Mouse (Mus musculus) ES-CJ7 (cell line): ENCODE results near the gene Usf1.
A peak's percentile ranks its signal among the peaks of the same experiment; 100 is the strongest.

Experiments used
- DNase-seq: peaks from one replicate; pipeline ENCODE4 v3.0.0; 2011; ENCODE audit warnings: low read depth, low spot score

Gene Usf1

DNA sequence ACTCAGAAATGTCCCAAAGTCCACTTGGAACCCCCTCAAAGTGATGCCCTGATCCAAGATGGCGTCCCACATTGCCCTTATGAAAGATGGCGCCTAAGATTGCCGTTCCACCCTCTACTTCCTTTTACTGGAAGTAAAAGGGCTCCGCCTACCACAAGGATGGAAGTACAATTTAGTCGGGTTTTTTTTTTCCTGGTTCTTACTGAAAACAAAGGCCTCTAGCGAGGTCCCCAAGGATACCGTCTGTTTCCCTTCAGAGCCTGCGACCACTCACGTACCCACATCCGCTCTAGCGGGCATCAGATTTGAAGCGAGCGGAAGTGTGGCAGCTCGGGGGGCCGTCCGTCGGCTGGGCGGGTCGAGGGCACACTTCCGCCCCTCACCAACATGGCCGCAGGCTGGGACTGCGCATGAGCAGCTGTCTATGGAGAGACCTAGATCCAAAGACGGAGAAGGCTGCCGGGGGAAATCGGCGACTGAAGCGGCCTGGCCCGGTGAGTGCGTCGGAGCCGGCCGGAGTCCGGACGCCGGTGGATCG, at the start of gene Usf1:
Gene Usf1 (plus strand): TSS at position 367 of the 538 bp plus-strand sequence.
- peak; percentile 98 for DNase-seq

- DNase-seq: no peak
Measured at GRCm38 (mm10) chr1:171365934-171366333, 45.2 kb upstream of the Usf1 start.

DNA sequence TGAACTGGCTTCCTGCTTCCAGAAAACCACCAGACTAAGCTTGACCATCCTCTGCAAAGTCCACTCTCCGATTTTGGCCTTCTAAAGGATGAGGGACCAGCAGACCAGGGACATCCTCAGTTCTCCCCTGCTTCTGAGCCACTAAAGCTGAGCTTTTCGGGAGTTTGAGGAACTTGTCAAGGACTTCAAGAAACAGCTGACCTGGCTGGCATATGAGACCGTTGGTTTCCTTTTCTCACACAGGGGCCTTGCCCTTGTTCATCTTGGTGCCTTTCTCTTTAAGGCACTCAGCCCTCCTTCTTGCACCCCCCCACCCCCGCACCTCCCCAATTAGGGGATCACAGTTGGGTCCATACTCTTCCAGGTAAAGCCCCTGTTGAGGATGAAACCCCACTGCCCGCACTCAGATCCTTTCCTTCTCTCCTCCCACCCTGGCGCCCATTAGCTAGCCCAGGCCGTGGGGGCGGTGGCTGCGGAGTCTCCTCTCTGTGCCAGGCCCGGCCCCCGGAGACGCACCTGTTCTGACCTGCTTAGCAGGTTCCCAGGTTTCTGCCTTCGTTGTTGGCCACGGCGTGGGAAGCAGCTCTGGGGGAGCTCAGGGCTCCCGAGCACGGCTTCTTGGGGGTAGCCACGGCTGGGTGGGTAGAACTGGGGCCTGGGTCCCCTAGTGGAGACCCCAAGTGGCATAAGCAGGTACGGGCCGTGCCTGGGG, 41.1 kb upstream of the Usf1 start, which contains the start of gene Nectin4:
Gene Nectin4 (plus strand): TSS at position 255 of the 712 bp plus-strand sequence.
- DNase-seq: no peak

- peak; percentile 34 for DNase-seq
Measured at GRCm38 (mm10) chr1:171372880-171373279, 38.2 kb upstream of the Usf1 start.

DNA sequence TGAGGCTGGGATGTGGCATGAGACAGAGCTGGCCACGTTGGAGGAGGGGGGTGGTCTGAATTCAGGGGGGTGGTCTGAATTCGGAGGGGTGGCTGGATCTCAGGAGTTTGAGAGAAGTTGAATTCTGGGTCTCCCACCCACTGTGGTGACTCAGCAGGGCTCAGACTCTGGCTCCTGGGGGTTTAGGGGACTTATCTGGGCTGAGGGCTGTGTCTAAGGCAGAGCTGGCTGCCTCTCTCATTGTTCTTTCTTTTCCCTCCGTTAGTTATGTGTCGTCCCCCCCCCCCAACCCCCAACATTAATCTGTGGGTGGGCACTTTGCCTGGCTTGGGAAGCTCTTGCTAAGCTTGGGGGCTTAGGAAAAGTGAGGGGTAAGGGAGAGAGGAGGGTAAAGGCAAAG, 37.2 kb upstream of the Usf1 start:
- DNase-seq: peak; percentile 48

DNA sequence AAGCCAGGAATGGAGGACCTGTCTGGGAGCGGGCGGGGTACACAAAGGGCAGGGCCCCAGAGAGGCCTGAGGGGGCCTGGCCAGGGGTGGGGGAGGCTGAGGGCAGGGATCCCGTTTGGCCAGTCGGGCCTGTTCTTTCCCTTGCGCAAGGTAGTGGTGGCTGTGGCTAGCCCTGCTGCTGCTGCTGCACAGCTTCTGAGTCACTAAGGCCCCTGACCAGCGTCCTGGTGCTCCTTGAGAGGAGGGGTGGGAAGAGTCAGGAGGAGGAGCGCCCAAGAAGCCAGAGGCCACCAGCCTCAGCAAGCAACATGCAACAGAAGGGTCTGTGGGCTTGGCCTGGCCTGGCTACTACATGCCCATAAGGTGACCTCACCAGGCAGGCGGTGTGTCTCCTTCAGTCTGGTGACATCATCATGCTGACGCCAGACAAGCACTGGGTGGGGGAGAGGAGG, 35.4 kb upstream of the Usf1 start:
- no peak for DNase-seq

- DNase-seq: no peak
Measured at GRCm38 (mm10) chr1:171378298-171378697, 32.8 kb upstream of the Usf1 start.

- peak; percentile 92 for DNase-seq
Measured at GRCm38 (mm10) chr1:171379935-171380599, 31.0 kb upstream of the Usf1 start.

DNA sequence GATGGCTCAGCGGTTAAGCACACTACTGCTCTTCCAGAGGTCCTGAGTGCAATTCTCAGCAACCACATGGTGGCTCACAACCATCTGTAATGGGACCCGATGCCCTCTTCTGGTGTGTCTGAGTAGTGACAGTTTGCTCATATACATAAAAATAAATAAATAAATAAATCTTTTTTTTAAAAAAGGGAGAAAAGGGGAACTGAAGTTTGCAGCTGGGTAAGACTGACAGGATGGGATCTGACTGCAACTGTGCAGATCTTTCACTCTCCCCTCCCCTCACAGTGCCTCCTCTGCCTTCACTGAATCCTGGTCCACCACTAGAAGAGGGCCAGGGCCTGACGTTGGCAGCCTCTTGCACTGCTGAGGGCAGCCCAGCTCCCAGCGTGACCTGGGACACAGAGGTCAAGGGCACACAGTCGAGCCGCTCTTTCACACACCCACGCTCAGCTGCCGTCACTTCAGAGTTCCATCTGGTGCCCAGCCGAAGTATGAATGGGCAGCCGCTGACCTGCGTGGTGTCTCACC, 29.0 kb upstream of the Usf1 start:
- no peak for DNase-seq

- no peak for DNase-seq
Measured at GRCm38 (mm10) chr1:171384361-171384760, 26.8 kb upstream of the Usf1 start.

DNA sequence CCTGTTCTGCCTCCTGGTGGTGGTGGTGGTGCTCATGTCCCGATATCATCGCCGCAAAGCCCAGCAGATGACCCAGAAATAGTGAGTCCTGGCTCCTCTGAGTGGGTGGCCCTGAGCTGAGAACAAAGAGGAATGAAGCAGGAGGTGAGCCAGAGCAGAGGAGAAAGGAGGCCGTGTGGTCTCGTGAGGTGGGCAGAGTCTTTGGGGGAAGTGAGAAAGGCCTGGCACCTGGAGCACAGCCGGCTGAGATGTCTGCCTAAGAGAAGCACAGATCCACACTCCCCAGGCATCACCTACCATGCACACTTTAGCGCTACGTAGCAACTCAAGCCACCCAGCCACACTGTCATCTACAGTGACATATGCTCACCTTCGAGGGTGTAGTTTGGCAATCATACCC, 25.9 kb upstream of the Usf1 start:
- DNase-seq: no peak

- DNase-seq: peak; percentile 83
Measured at GRCm38 (mm10) chr1:171387099-171387498, 24.0 kb upstream of the Usf1 start.

GRCm38 (mm10) chr1:171388376-171389102, 22.6 kb upstream of the Usf1 start, which contains the start of gene Arhgap30:
Gene Arhgap30 (plus strand): TSS chr1:171388954.
- DNase-seq: no peak

- DNase-seq: peak; percentile 57
Measured at GRCm38 (mm10) chr1:171390101-171390500, 21.0 kb upstream of the Usf1 start.

DNA sequence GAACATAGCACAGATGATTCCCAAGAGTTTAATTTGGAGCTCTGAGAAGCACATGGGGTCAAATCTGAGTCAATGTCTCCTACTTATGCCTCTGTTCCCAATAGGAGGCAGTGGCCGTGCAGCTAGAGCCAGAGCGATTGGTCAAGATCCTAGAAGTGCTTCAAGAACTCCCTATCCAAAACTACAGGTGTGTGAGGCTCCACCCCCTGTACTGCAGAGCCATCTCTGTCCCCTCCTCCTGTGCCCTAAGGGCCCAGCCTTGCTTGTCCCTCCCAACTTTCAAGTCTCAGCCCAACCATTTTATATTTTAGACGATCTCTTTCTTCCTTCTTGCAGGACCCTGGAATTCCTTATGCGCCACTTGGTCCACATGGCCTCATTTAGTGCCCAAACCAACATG, 9.3 kb upstream of the Usf1 start:
- DNase-seq: peak; percentile 89

GRCm38 (mm10) chr1:171402991-171403390, 8.1 kb upstream of the Usf1 start:
- no peak for DNase-seq

DNA sequence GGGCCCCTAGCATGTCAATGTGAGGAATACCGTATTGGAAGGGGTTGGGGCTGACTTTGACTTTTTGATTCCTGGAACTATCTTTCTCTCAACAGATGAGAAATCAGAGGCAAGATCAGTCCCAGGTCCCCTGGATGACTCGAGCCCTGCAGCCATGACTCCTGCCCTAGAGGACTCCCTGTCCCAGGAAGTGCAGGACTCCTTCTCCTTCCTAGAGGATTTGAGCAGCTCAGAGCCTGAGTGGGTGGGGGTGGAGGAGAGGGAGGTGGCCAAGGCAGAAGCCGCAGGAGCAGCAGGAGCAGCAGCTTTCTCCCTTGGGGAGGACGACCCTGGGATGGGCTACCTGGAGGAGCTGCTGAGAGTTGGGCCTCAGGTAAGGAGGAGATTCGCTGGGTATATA, 3.9 kb upstream of the Usf1 start:
- DNase-seq: no peak

DNA sequence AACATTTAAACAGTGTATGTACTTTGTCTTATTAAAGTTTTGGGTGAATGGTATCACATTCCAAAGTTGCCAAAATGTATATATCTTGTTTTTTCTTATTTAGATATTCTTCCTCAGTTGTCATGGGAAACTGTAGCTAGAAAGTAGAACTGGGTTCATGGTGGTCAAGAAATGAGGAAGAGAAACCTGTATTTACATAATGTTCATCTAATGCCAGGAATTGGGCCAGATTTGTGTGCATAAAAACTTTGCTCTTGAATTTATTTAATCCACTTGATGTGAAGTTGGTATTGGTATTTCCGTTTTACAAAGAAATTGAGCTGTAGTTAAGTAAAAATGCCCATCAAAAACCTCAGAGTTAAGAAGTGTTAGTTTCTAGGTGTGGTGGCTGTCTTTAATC, 882 bp upstream of the Usf1 start:
- no peak for DNase-seq

DNA sequence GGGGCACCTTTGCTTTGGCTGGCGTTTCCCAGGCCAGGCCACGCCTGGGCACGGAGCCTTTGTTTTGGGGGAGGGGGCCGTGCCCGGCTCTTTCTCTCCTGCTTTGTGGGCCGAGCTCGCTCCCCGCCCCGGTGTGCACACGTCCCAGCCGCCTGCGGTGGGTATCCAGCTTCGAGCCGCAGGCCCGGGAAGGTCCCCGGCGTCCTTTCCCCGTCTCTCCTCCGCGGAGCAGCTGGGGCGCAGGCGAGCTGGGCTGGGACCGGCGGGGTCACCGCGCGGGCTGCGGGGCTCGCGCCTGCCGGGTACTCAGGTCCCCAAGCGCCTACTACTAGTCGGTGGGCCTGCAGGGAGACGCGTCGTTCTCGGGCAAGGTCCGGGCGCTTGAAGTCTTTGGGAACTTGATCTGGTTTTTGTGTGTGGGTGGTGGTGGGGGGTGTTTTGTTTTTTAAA, 404 bp downstream of the Usf1 start:
- no peak for DNase-seq

DNA sequence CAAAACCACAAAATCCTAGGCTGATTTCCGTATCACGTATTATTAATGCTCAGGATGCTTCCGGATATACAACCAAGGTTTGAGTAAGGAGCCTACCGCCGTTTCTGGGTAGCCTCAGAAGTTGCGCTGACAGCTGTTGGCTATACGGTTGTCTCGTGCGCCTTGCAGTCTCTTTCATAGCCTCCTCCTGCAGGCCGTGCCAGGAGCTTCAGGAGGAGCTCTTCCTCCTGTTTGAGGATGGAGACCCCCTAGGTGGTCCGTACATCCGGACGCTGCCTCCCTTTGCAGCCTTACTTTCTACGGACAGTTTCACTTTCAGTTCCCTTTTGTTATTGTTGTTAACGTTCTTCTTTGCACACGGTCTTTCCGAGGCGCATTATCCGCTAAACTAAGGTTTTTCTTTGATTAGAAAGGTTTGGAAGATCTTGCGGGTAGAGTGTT, 908 bp downstream of the Usf1 start:
- DNase-seq: peak; percentile 68

DNA sequence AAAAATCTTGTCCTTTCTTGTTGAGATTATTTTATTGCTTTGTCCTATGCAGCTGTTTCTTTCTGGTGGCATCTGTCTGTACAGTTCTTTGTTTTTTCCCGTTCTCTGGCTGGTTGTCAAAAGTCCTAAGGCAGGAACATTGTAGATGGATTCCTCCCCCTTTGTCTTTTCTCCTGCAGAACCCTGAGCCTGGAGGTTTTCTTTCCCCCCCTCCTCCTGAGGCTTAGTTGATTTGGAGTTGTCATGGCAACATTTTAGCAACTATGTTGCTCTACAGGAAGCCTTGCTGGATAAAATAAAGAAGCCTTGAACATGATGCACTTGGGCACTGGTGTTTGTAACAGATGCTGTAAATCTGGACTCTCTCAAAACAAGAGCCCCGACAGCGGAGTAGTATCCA, 1.3 kb downstream of the Usf1 start:
- DNase-seq: peak; percentile 37

GRCm38 (mm10) chr1:171413608-171414007, 2.5 kb downstream of the Usf1 start:
- peak; percentile 87 for DNase-seq
